12 mouse cellular contexts compared by ENCODE assay signal in genomic region chr4:111681926-111682325, GRCm38 (mm10).
"Had no signal": no experiment of that assay in that cellular context is flagged by ENCODE, and none has a peak within 500 bp of the region (broad histone marks: within the 10 kb centered on the region; RNA-seq: fewer than 3 reads in every experiment).

No protein-coding gene starts in this region.

- ATAC-seq: lung, postnatal 0 days had no signal

- H3K27me3 ChIP-seq: limb, embryonic 13.5 days; liver, embryonic 15.5 days had no signal

- H3K4me1 ChIP-seq: liver, embryonic 15.5 days had no signal

- H3K9ac ChIP-seq: limb, embryonic 13.5 days; liver, embryonic 15.5 days had no signal

- H3K4me2 ChIP-seq: limb, embryonic 13.5 days; liver, embryonic 15.5 days had no signal

- DNase-seq: kidney, adult 18-20 months; kidney, postnatal 10 days; kidney, postnatal 4 days; left cerebral cortex, postnatal 4 days; lung, adult 2 months; lung, postnatal 36 days; thymus, adult 18-20 months; thymus, postnatal 14 days had no signal

- H3K4me3 ChIP-seq: layer of hippocampus, adult 2 months; limb, embryonic 13.5 days; liver, embryonic 15.5 days had no signal

- H3K27ac ChIP-seq: layer of hippocampus, adult 2 months; limb, embryonic 13.5 days; liver, embryonic 15.5 days had no signal

- H3K9me3 ChIP-seq: limb, embryonic 13.5 days; liver, embryonic 15.5 days had no signal

- H3K36me3 ChIP-seq: limb, embryonic 13.5 days; liver, embryonic 15.5 days had no signal
